Mouse (Mus musculus) MEL (cell line): ENCODE results near the gene Gm49358.

ENCODE experiments used
- EP300 ChIP-seq, 2 experiments: IDR thresholded peaks; 2 replicates each; pipeline ENCODE4 v1.6.1; 2011; ENCODE audit warnings: improper control_type of control experiment in 2 of 2, low read length in 2 of 2, low read depth in 1 of 2, mild to moderate bottlenecking in 1 of 2
- MAFK ChIP-seq: IDR thresholded peaks from 2 replicates; pipeline ENCODE4 v1.6.1; 2011; ENCODE audit warnings: low read depth, mild to moderate bottlenecking, low read length, improper control_type of control experiment, borderline replicate concordance
- MAX ChIP-seq: IDR thresholded peaks from 2 replicates; pipeline ENCODE4 v1.6.1; 2011; ENCODE audit warnings: low read length, improper control_type of control experiment
- MEF2A ChIP-seq: IDR thresholded peaks from 2 replicates; pipeline ENCODE4 v1.6.1; 2014; ENCODE audit warnings: low read depth, mild to moderate bottlenecking, inconsistent platforms, low read length, improper control_type of control experiment; ENCODE audit not compliant: poor library complexity, insufficient replicate concordance, severe bottlenecking; ENCODE audit errors: extremely low read depth

- TF ChIP-seq MEF2A (no peak), EP300 (IDR thresholded peaks at IDR 0.05; ENCODE audit: low read depth in 1 of 2, low read length in 2 of 2) (no peak), MAX (no peak), MAFK (no peak)
Observed at GRCm38 (mm10) chr10:86838827-86839226, 75.1 kb downstream of the Gm49358 start.
